Mouse (Mus musculus) forebrain, embryonic 16.5 days (tissue): ENCODE data around the gene Chd2. TPM values are rescaled to one million over a fixed set of nuclear protein-coding genes. Genes with fewer than 3 reads are reported as not detected.
A peak's percentile ranks its signal among the peaks of the same experiment; 100 is the strongest.

Source experiments
- ATAC-seq: fragments of 200-750 bp; cut with Nextera tagmentation; 2 replicates; pipeline ENCODE4 v1.8.0; 2017; ENCODE audit warnings: mild to moderate bottlenecking, moderate library complexity
- H3K27ac ChIP-seq: fragments of 300-500 bp; sonication (generic); 2 replicates; pipeline ENCODE4 v1.5.1; 2014; ENCODE audit warnings: low read length, control low read depth
- H3K27me3 ChIP-seq: fragments of 300-500 bp; sonication (generic); replicated peaks from 2 replicates; pipeline ENCODE4 v1.6.1; 2014; ENCODE audit warnings: low read length; ENCODE audit not compliant: control insufficient read depth, insufficient read depth
- H3K36me3 ChIP-seq: fragments of 300-500 bp; sonication (generic); 2 replicates; pipeline ENCODE4 v1.6.1; 2014; ENCODE audit not compliant: control insufficient read depth, insufficient read depth
- H3K4me1 ChIP-seq: fragments of 300-500 bp; sonication (generic); replicated peaks from 2 replicates; pipeline ENCODE4 v1.6.1; 2014; ENCODE audit warnings: low read length; ENCODE audit not compliant: control insufficient read depth, insufficient read depth
- H3K4me2 ChIP-seq: fragments of 300-500 bp; sonication (generic); 2 replicates; pipeline ENCODE4 v1.6.1; 2014; ENCODE audit warnings: mild to moderate bottlenecking, low read length, control low read depth
- H3K4me3 ChIP-seq: fragments of 300-500 bp; sonication (generic); replicated peaks from 2 replicates; pipeline ENCODE4 v1.5.1; 2014; ENCODE audit warnings: mild to moderate bottlenecking, low read length, control low read depth
- H3K9ac ChIP-seq: fragments of 300-500 bp; sonication (generic); replicated peaks from 2 replicates; pipeline ENCODE4 v1.6.1; 2014; ENCODE audit warnings: low read depth, low read length, control low read depth
- H3K9me3 ChIP-seq: fragments of 300-500 bp; sonication (generic); 2 replicates; pipeline ENCODE4 v1.6.1; 2016; ENCODE audit warnings: low read length; ENCODE audit not compliant: control insufficient read depth
- WGBS: fragments of 180-500 bp; shearing (Covaris S2); extraction: QIAGEN DNeasy Blood & Tissue Kit; methylation state at CpG from one replicate; pipeline ENCODE4 v1.1.7; 2014; 5-methylcytosine and 5-hydroxymethylcytosine counted together
- polyA plus RNA-seq: library from polyadenylated mRNA; unstranded; fragments of >200 nt; fragmentation: Nextera tagmentation; extraction: Ambion mirVana; gene quantifications from 2 replicates; pipeline ENCODE4 v1.2.1, GENCODE M21; 2015

Chd2 gene
- polyA plus RNA-seq, 1 experiment from 2014 or later: 60.2 TPM

DNA sequence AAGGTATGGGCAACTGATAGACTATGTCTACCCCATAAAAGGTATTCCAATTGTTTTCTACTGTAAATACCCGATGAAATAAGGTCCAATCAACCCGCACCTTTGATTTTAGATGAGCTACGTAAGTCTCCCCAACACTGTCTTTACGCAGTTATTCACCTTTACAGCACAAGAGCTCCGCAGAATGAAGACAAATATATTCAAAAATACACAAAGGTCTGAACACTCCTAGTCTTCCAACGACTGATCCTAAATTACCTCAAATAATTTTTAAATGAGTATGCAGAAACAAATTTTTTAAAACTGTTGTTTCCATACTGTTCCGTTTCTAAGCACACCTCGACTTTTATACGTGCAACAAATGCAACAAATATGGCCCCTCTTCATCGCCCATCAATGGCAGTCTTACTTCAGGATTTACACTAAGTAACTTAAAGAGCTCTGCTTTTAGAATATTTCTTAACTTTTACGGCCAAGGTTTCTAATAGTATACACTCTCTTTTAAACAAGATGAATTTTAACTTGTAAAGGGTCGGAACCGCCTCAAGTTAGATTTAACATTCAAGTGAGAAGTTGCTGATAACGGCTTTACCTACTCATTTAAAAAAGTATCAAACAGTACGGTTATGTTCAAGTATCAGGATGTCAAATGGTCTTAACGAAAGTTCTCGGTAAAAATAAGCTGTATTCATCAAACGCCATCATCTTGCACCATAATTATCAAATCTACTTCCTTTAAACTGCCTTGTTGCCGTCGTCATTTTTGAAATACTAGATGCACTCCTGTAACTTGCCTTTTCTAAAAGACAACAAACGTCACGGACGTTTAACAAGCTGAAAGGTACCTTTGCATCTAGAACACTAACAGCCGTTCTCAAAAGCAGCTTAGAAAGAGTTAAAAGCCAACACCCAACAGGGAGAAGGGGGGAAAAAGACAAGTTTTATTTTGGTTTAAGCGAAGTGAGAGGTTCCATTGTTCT, 15.3 kb upstream of the Chd2 start:
- Histone ChIP-seq H3K4me3 (peak overlapping the region; percentile 94), H3K9me3 (no peaks in the 10 kb centered on the region), H3K9ac (peak overlapping the region; percentile 100), H3K36me3 (no peaks in the 10 kb centered on the region), H3K27me3 (no peaks in the 10 kb centered on the region), H3K4me2 (peak overlapping the region; percentile 30; the same call in 1 of the 2 replicates), H3K27ac (peak overlapping the region; percentile 100), H3K4me1 (peaks cover 9% of the 10 kb centered on the region)
- under 1% methylated on average over 25 of the region's 25 CpGs for WGBS
- no peak for ATAC-seq

DNA sequence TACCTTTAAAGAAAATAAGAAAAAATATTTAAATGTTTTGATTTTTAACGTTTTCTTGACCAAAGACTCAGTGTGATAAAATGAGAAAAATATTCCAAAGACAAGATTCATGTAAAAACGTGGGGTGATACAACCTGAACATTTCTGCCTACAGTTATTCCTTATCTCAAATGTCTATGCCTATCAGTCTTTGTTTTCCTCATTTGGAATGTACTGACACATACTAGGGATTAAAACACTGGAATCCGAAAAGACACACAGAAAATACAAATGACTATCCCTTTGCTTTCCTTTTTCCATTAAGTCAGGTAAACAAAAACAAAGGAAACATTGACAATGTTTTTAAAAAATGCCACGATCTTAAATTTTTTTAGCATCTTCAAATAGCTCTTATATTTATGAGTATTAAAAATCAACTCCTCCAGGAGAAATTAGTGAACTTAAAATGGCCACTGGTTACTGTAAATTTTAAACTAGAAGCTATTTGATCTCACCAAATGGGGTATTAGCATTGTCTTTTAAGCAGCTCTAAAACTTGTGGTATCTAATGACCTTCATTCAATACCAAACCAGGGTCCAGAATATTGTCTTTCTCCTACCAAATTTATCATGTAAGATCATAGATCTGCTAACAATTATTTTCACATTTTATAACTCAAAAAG, 14.4 kb upstream of the Chd2 start:
- Histone ChIP-seq H3K4me2 (peak overlapping the region; percentile 34), H3K9ac (no peak overlapping the region; the same call in 1 of the 2 replicates), H3K27ac (no peak overlapping the region), H3K36me3 (no peaks in the 10 kb centered on the region), H3K27me3 (no peaks in the 10 kb centered on the region), H3K4me3 (peak overlapping the region; percentile 35), H3K4me1 (peaks cover 14% of the 10 kb centered on the region), H3K9me3 (no peaks in the 10 kb centered on the region)
- ATAC-seq: no peak
- WGBS: 2% methylated on average over 4 of the region's 4 CpGs

DNA sequence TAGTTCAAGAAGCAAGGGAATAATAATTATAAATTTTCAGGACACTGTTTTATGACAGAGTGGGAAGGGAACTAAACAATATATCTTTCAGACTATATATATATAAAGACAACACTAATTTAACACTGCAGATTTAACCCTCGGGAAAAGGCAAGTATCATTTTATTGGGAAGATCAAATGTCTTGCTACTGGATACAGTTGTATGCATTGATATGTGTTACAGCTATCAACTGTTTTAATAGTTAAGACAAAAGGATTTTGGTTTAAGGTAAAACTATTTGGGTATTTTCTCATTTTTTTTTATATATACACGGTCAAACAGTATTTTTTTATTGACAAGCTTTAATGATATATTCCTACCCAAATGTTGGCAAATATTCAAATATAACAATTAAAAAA, 13.2 kb upstream of the Chd2 start:
- no peaks in the 10 kb centered on the region for H3K27me3 ChIP-seq
- no peak for ATAC-seq
- H3K4me3 ChIP-seq: no peak overlapping the region
- 24% methylated on average over 2 of the region's 2 CpGs for WGBS
- no peak overlapping the region for H3K4me2 ChIP-seq
- no peak overlapping the region for H3K9ac ChIP-seq
- H3K9me3 ChIP-seq: no peaks in the 10 kb centered on the region
- no peaks in the 10 kb centered on the region for H3K36me3 ChIP-seq
- no peak overlapping the region for H3K27ac ChIP-seq
- peaks cover 14% of the 10 kb centered on the region for H3K4me1 ChIP-seq

- 38% methylated on average over 2 of the region's 2 CpGs for WGBS
Measured at GRCm38 (mm10) chr7:73553160-73553559, 11.5 kb upstream of the Chd2 start.

DNA sequence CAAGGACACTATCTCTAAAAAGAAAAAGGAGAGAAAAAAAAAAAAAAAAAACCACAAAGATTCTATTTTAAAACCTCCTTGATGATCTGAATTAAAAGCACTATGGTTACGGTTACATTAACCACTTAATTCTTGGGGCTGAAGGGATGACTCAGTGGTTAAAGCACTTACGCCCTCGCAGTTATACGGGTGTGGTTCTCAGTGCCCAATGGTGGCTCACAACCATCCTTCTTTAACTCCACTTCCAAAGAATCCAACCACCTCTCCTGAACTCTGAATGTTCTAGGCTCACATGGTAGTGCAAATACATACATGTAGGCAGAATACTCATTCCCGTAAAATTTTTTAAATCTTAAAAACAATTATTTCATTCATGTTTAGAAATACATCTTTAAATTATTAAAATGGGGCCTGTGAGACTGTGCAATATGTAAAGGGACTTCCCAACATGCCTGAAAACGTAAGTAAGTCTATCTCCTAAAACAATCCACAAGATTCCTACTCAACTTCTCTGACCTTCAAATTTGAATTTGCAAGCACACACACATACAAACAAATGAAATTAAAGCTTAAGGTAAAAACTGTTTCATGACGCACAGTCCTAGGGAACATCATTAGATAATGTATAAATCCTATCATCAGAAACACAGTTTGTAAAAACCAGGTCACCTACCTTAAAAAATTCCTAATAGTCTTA, 10.6 kb upstream of the Chd2 start:
- 52% methylated on average over 7 of the region's 7 CpGs for WGBS
- no peak for ATAC-seq
- H3K27me3 ChIP-seq: no peaks in the 10 kb centered on the region
- H3K36me3 ChIP-seq: peaks cover 9% of the 10 kb centered on the region
- peak overlapping the region; percentile 43; the same call in 1 of the 2 replicates for H3K9ac ChIP-seq
- peak overlapping the region; percentile 25 for H3K4me3 ChIP-seq
- H3K4me2 ChIP-seq: peak overlapping the region; percentile 52
- H3K9me3 ChIP-seq: no peaks in the 10 kb centered on the region
- H3K4me1 ChIP-seq: peaks cover 14% of the 10 kb centered on the region
- peak overlapping the region; percentile 47; the same call in 1 of the 2 replicates for H3K27ac ChIP-seq

More at GRCm38 (mm10) chr7:73553160-73553559, 11.5 kb upstream of the Chd2 start:
- Histone ChIP-seq H3K27ac (no peak overlapping the region), H3K9me3 (no peaks in the 10 kb centered on the region), H3K4me1 (peaks cover 11% of the 10 kb centered on the region), H3K9ac (no peak overlapping the region), H3K27me3 (no peaks in the 10 kb centered on the region), H3K4me3 (no peak overlapping the region), H3K36me3 (peaks cover 9% of the 10 kb centered on the region), H3K4me2 (0 out of 2 replicates have a peak overlapping the region, but pooled peaks have one; percentile 29)
- ATAC-seq: no peak

- H3K4me2 ChIP-seq: no peak overlapping the region
- ATAC-seq: no peak
Measured at GRCm38 (mm10) chr7:73551370-73551769, 9.7 kb upstream of the Chd2 start.

GRCm38 (mm10) chr7:73548051-73548450, 6.4 kb upstream of the Chd2 start:
- peaks cover 11% of the 10 kb centered on the region for H3K36me3 ChIP-seq
- 75% methylated on average over 2 of the region's 2 CpGs for WGBS
- no peak overlapping the region for H3K27ac ChIP-seq

More at GRCm38 (mm10) chr7:73551370-73551769, 9.7 kb upstream of the Chd2 start:
- H3K36me3 ChIP-seq: peaks cover 9% of the 10 kb centered on the region
- H3K4me1 ChIP-seq: peaks cover 21% of the 10 kb centered on the region
- no peak overlapping the region for H3K27ac ChIP-seq
- no peak overlapping the region for H3K4me3 ChIP-seq
- H3K9ac ChIP-seq: no peak overlapping the region
- H3K27me3 ChIP-seq: no peaks in the 10 kb centered on the region
- no peaks in the 10 kb centered on the region for H3K9me3 ChIP-seq

DNA sequence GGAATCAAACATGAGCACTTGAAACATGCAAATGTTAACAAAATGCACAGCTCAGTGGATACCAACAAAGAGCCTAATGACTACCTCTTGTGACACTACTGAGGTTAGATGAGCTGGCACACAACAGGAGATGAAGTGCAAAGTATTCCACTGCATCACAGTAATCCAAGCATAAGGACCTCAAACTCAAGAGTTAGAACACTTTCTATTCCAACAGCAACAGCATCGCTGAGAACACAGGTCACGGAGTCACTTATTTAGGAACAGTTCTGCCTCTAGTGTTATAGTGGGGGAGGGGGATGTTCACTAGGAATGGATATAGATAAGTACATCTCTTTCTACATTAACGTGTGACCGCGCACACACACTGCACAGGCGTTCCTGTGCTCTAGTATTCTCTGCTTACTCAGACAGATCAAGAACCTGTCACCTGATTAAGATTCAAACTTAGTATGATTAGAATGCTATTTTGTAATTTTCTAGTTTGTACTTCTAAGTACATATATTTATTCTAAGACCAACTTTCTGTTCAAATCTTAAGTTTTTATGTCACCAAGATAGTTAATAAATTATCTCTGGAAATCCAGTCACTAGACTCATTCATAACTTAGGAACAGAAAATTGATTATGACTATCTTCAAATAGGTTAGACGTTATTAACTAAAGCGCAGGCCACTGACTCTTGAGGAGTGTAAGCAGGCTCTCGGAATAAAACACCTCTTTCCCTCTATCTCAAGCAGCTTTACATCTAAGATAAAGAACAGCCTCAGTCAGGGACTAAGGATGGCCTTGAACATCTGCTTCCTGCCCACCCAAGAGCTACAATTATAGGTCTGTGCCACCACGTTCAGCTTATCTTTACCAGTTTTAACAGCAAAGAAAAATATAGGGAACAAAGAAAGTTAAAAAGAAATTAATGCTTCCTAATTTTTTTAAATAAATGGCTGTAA, 5.2 kb upstream of the Chd2 start:
- H3K36me3 ChIP-seq: peaks cover 11% of the 10 kb centered on the region
- H3K4me1 ChIP-seq: peaks cover 24% of the 10 kb centered on the region
- H3K9ac ChIP-seq: no peak overlapping the region
- no peaks in the 10 kb centered on the region for H3K27me3 ChIP-seq
- H3K4me3 ChIP-seq: no peak overlapping the region
- 68% methylated on average over 10 of the region's 10 CpGs for whole genome bisulfite sequencing
- H3K4me2 ChIP-seq: peak overlapping the region; percentile 26; the same call in 1 of the 2 replicates
- no peak for ATAC-seq
- H3K9me3 ChIP-seq: no peaks in the 10 kb centered on the region
- H3K27ac ChIP-seq: no peak overlapping the region

More at GRCm38 (mm10) chr7:73548051-73548450, 6.4 kb upstream of the Chd2 start:
- ATAC-seq: no peak
- Histone ChIP-seq H3K4me1 (peaks cover 28% of the 10 kb centered on the region), H3K9ac (no peak overlapping the region), H3K4me3 (no peak overlapping the region), H3K27me3 (no peaks in the 10 kb centered on the region), H3K4me2 (no peak overlapping the region), H3K9me3 (no peaks in the 10 kb centered on the region)
